Mouse (Mus musculus) E14TG2a.4 (cell line): ENCODE measurements around the gene Cpne8.

Experiments used
- CTCF ChIP-seq: conservative IDR thresholded peaks from 2 replicates; pipeline ENCODE4 v1.5.1; 2014; ENCODE audit warnings: low read length
- NANOG ChIP-seq: IDR thresholded peaks from 2 replicates; pipeline ENCODE4 v1.6.1; 2014; ENCODE audit warnings: borderline replicate concordance, low read length, mixed read lengths
- POU5F1 ChIP-seq: IDR thresholded peaks from 2 replicates; pipeline ENCODE4 v1.6.1; 2014; ENCODE audit warnings: low read length, borderline replicate concordance

GRCm38 (mm10) chr15:90622005-90622404 lies 57.2 kb downstream of the Cpne8 start:
- TF ChIP-seq CTCF (no peak), POU5F1 (no peak), NANOG (no peak)
